Mouse (Mus musculus): ENCODE results near the gene Dcun1d1.

The Dcun1d1 gene

GRCm38 (mm10) chr3:35929831-35930230 lies 7.4 kb downstream of the Dcun1d1 start:
- peak; percentile 41 for DNase-seq (ENCODE audit: low spot score)

- DNase-seq (ENCODE audit: low spot score) = no peak
These were observed 7.8 kb downstream of the Dcun1d1 start for GRCm38 (mm10) chr3:35929406-35929805.

GRCm38 (mm10) chr3:35925852-35926251 lies 11.4 kb downstream of the Dcun1d1 start:
- no peak for DNase-seq (ENCODE audit: low spot score)

- no peak for DNase-seq (ENCODE audit: low spot score)
These were observed 13.2 kb downstream of the Dcun1d1 start for GRCm38 (mm10) chr3:35924007-35924406.

GRCm38 (mm10) chr3:35923495-35923894 lies 13.8 kb downstream of the Dcun1d1 start:
- DNase-seq (ENCODE audit: low spot score) = no peak

- no peak for DNase-seq (ENCODE audit: low spot score)
These were observed 14.7 kb downstream of the Dcun1d1 start for GRCm38 (mm10) chr3:35922522-35922921.

- no peak for DNase-seq (ENCODE audit: low spot score)
These were observed 19.0 kb downstream of the Dcun1d1 start for GRCm38 (mm10) chr3:35918229-35918628.

GRCm38 (mm10) chr3:35908982-35909680 lies 28.1 kb downstream of the Dcun1d1 start:
- no peak for DNase-seq (ENCODE audit: low spot score)

- no peak for DNase-seq (ENCODE audit: low spot score)
These were observed 36.6 kb downstream of the Dcun1d1 start for GRCm38 (mm10) chr3:35900555-35901204.

- DNase-seq (ENCODE audit: low spot score) = no peak
These were observed 38.1 kb downstream of the Dcun1d1 start for GRCm38 (mm10) chr3:35899109-35899508.

GRCm38 (mm10) chr3:35897900-35898299 lies 39.3 kb downstream of the Dcun1d1 start:
- DNase-seq (ENCODE audit: low spot score) = no peak

- DNase-seq (ENCODE audit: low spot score) = no peak
These were observed 44.1 kb downstream of the Dcun1d1 start for GRCm38 (mm10) chr3:35893156-35893555.

GRCm38 (mm10) chr3:35891123-35891522 lies 46.1 kb downstream of the Dcun1d1 start:
- DNase-seq (ENCODE audit: low spot score) = no peak

- DNase-seq (ENCODE audit: low spot score) = no peak
These were observed 47.7 kb downstream of the Dcun1d1 start for GRCm38 (mm10) chr3:35889531-35889930.

GRCm38 (mm10) chr3:35883267-35883666 lies 54.0 kb downstream of the Dcun1d1 start:
- DNase-seq (ENCODE audit: low spot score) = no peak

- no peak for DNase-seq (ENCODE audit: low spot score)
These were observed 87.9 kb downstream of the Dcun1d1 start for GRCm38 (mm10) chr3:35849326-35849725.
